Mouse (Mus musculus) telencephalon, adult 2 months (tissue): ENCODE results near the gene Gmcl1.

Experiments
- DNase-seq: peaks from one replicate; pipeline ENCODE4 v3.0.0-alpha.2; 2011; ENCODE audit warnings: low read depth, low spot score

Gene Gmcl1

GRCm38 (mm10) chr6:86733183-86733876 is at the start of gene Gmcl1:
Gene Gmcl1, minus strand, starts transcription at chr6:86733383.
- peak; percentile 92 for DNase-seq

GRCm38 (mm10) chr6:86782342-86782741 is 49.2 kb upstream of the Gmcl1 start:
- DNase-seq: no peak

GRCm38 (mm10) chr6:86781361-86781957 is 48.3 kb upstream of the Gmcl1 start:
- DNase-seq: no peak

DNA sequence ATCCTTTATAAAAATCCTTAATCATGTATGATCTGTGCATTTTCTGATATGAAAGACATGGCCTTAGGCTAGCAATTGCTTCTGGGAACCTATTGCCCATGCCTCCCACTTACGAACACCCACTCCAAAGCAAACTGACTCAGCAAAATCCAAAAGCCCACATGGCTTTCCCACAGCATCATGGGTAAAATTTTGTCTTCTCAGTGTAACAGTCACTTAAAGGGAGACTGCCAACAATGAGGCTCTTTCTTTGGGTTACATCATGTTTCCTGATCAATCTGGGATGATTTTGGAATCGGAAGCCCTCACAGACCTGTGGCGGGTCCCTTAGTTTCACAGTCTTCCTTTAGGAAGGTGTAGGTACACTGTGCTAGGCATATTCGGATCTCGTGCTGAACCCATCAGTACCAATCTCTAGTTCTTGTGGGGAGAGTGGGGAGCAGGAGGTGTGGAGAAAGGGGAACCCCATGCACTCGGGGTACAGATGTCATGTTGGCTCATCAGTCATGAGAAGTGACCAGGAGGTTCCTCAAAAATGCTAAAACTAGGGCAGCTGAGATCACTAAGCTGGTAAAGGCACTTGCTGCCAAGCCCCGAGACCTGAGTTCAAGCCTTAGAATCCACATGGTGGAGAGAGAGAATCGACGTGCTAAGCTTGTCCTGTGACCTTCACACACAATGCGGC is 45.9 kb upstream of the Gmcl1 start:
- no peak for DNase-seq

GRCm38 (mm10) chr6:86777181-86777580 is 44.0 kb upstream of the Gmcl1 start:
- no peak for DNase-seq

- peak; percentile 48 for DNase-seq
Observed at GRCm38 (mm10) chr6:86776706-86777071, 43.5 kb upstream of the Gmcl1 start.

DNA sequence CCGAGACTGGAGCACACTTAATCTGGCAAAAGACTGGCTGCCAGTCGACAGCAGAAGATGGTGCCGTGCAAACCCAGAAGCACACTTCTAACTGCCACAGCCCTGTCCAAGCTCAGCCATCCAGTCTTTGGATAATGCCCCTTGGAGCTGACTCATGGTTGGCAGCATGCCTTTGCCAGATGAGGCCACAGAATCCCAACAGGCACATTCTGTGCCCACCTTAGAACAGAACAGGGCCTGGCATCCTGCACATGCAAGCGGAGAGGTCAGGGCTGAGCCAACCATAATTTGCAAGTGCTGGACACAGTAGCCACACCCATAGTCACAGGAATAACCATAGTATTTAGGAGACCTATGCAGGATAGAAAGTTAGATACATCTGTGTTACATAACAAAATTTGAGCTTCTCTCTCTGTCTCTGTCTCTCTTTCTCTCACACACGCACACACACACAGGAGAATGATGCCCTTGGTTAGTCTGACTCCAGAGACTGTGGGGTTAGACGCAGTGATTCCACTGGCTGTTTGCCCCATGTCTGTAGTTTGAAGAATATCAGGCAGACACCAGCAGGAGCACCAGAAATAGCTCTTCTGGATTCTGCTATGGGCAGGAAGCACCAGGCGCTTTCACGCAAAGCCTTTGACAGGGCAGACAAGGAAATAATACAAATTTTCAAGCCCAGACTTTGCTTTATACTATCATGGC is 43.0 kb upstream of the Gmcl1 start:
- DNase-seq: no peak

GRCm38 (mm10) chr6:86774937-86775336 is 41.8 kb upstream of the Gmcl1 start:
- no peak for DNase-seq

GRCm38 (mm10) chr6:86773830-86774229 is 40.6 kb upstream of the Gmcl1 start:
- DNase-seq: no peak

- peak; percentile 49 for DNase-seq
Observed at GRCm38 (mm10) chr6:86772631-86773030, 39.4 kb upstream of the Gmcl1 start.

- DNase-seq: no peak
Observed at GRCm38 (mm10) chr6:86768938-86769337, 35.8 kb upstream of the Gmcl1 start.

DNA sequence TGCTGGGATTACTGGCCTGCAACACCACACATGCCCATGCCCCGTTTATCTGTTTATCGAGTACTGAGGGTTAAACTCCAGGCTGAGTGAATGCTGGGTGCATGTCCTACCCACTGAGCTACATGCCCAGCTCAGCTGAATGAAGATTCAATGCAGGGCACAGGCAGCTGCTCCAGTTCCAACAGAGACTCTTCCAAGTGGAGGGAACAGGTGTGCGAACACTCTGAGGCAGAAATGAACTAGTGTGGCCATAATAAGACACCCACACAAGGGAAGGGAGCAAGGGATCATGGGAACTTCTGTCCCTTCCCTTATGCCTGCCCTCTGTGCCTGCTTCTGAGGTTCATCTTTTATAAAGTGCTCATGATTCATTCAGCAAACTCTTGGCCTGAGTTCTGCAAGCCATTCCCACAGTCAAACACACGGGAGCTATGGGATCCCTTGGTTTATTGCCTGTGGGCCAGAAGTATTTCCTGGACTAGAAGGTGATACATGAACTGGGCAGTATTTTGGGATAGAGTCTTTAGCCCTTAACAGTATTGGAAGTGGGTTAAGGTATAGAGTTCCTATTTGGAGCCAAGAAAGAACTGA is 35.1 kb upstream of the Gmcl1 start:
- DNase-seq: no peak

DNA sequence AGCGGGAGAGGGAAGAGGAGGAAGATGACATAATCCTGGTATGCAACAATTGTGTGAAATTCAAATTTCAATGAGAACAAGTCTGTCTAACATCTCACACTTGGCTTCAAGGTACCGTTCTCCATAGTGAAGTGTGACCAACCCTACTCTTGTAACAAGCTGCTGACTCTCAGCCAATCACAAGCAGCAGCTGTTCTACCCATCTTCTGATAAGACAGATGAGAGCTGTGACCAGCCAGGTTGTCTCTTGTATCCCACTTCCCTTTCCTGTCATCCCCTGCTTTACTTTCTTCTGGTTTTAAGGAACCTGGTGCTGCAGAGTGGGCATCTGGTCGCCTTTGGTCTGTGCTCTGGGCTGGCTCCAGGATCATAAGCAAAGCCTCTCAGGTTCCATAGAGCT is 34.3 kb upstream of the Gmcl1 start:
- no peak for DNase-seq

GRCm38 (mm10) chr6:86765637-86766059 is 32.5 kb upstream of the Gmcl1 start:
- DNase-seq: no peak

GRCm38 (mm10) chr6:86754105-86754863 is 21.1 kb upstream of the Gmcl1 start:
- no peak for DNase-seq

DNA sequence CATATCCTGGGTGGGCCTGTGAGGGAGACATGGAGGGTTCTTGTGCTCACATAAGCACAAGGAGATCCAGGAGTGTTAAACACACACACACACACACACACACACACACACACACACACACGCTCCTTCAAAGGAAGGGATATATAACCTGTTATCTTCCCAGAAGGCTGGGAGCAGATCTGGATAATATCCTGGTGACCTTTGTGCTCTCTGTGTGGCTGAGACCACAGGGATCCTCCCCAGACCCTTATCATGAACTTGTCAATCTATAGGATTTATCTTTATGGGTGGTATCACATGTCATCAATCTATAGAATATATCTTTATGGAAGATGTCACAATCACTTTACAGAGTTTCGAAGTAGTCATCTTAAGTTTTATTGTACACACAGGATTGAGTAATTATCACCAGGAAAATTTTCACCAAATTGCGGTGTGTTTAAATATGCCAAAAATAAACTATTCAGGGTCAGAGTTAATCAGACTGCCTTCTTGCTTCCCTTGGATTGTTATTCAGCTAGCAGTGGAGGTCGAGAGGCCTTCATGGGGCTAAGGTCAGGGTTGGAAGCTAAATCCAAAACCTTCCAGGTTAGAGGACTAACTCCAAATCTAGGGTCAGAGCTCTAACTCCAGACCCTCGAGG is 19.8 kb upstream of the Gmcl1 start:
- DNase-seq: no peak

GRCm38 (mm10) chr6:86750961-86751360 is 17.8 kb upstream of the Gmcl1 start:
- DNase-seq: no peak

GRCm38 (mm10) chr6:86749817-86750216 is 16.6 kb upstream of the Gmcl1 start:
- no peak for DNase-seq

DNA sequence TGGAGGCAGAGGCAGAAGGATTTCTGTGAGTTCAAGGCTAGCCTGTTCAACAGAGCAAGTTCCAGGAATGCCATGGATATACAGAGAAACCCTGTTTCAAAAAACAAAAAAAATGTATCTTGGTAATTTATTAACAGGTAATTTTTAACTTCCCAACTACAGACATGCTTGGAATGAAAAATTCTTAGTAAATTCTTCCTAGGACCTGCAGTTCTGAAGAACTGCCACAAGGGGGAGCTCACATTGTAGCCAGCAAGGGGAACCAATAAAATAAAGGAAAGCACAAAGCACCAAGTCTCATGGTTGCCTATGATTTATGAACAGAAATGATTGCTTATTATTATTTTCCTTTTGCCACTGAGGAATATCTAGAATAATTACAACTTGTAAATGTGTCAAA is 14.0 kb upstream of the Gmcl1 start:
- DNase-seq: peak; percentile 47

DNA sequence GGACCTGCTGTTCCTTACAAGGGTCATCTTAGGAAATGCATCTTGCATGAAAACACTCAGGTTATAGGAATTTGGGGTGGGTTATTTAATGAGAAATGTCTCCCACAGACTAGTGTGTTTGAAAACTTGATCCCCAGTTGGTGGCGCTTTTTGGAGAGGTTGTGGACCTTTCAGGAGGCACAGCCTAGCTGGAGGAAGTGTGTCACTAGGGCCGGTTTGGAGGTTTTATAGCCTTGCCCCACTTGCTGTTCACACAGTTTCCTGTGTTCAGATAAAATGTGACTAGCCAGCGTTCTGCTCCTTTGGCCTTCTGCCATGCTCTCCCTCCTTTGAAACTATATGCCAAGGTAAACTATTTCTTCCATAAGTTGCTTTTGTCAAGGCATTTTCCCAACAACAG is 7.5 kb upstream of the Gmcl1 start:
- no peak for DNase-seq

GRCm38 (mm10) chr6:86736830-86737229 is 3.6 kb upstream of the Gmcl1 start:
- DNase-seq: no peak
